12 mouse cellular contexts compared by ENCODE assay signal in genomic region chr2:79455646-79456045, GRCm38 (mm10). TPM values are rescaled to one million over a fixed set of nuclear protein-coding genes. Genes with fewer than 3 reads are reported as not detected.
DNase-seq lines count a peak whose midpoint lies in the region; ATAC-seq and TF ChIP-seq lines count a peak whose summit lies in the region.
"Had no signal": no experiment of that assay in that cellular context is flagged by ENCODE, and none has a peak within 500 bp of the region (broad histone marks: within the 10 kb centered on the region; RNA-seq: fewer than 3 reads in every experiment).

No protein-coding gene starts in this region.

- no peaks in the 10 kb centered on the region for H3K9me3 ChIP-seq in hindbrain, embryonic 11.5 days (ENCODE audit: control insufficient read depth, low read length)
- no peaks in the 10 kb centered on the region for H3K9me3 ChIP-seq in neural tube, embryonic 11.5 days (ENCODE audit: control insufficient read depth, low read length)
- H3K9me3 ChIP-seq in stomach, postnatal 0 days (ENCODE audit: control insufficient read depth, low read length), result no peaks in the 10 kb centered on the region

- no peak for TF ChIP-seq CTCF in stomach, postnatal 0 days (IDR thresholded peaks at IDR 0.05; ENCODE audit: low read depth)

- ATAC-seq in cerebellum, adult (ENCODE audit: insufficient number of reproducible peaks, low FRiP score, low TSS enrichment), result no peak
- ATAC-seq in hindbrain, embryonic 11.5 days (ENCODE audit: low FRiP score), result no peak
- ATAC-seq in neural tube, embryonic 11.5 days (ENCODE audit: insufficient read depth, low FRiP score, low TSS enrichment), result no peak
- no peak for ATAC-seq in stomach, postnatal 0 days (ENCODE audit: low FRiP score, low TSS enrichment)

- peak; percentile 27 to 50 for DNase-seq in cerebellum, adult 18-20 months
- peak; percentile 58 to 62 for DNase-seq in cerebellum, postnatal 25 days
- DNase-seq in hindbrain, embryonic 11.5 days (ENCODE audit: low spot score), result peak; percentile 51
- DNase-seq in neural tube, embryonic 11.5 days (ENCODE audit: low spot score), result peak; percentile 43
- DNase-seq in stomach, postnatal 0 days (ENCODE audit: low spot score), result no peak
- no peak for DNase-seq in thymus, postnatal 4 days
- no peak for DNase-seq in adrenal gland, adult (ENCODE audit: inconsistent age in 2 of 2, low spot score in 1 of 2)
- DNase-seq: adrenal gland, postnatal 36 days; heart, adult 18-20 months had no signal

- TF ChIP-seq EP300 in stomach, postnatal 0 days (optimal IDR thresholded peaks at IDR 0.05), result no peak

- H3K27ac ChIP-seq in hindbrain, embryonic 11.5 days (ENCODE audit: low read depth, low read length), result peak overlapping the region; percentile 52; the same call in 1 of the 2 replicates
- 0 out of 2 replicates have a peak overlapping the region, but pooled peaks have one; percentile 27 for H3K27ac ChIP-seq in neural tube, embryonic 11.5 days (ENCODE audit: low read depth, low read length)
- no peak overlapping the region for H3K27ac ChIP-seq in stomach, postnatal 0 days (replicated peaks)

- H3K27me3 ChIP-seq in hindbrain, embryonic 11.5 days (ENCODE audit: control insufficient read depth, insufficient read depth, low read length), result peaks cover 34% of the 10 kb centered on the region
- peaks cover 55% of the 10 kb centered on the region for H3K27me3 ChIP-seq in neural tube, embryonic 11.5 days (ENCODE audit: control insufficient read depth, insufficient read depth, low read length)
- H3K27me3 ChIP-seq in stomach, postnatal 0 days (ENCODE audit: control insufficient read depth, insufficient read depth, low read length), result peaks cover 37% of the 10 kb centered on the region

- H3K4me2 ChIP-seq in hindbrain, embryonic 11.5 days (replicated peaks; ENCODE audit: low read depth, low read length), result peak overlapping the region; percentile 44
- peak overlapping the region; percentile 37 for H3K4me2 ChIP-seq in neural tube, embryonic 11.5 days (ENCODE audit: low read depth)
- no peak overlapping the region for H3K4me2 ChIP-seq in stomach, postnatal 0 days (replicated peaks; ENCODE audit: low read depth)

- no peaks in the 10 kb centered on the region for H3K36me3 ChIP-seq in hindbrain, embryonic 11.5 days (ENCODE audit: control insufficient read depth, insufficient read depth, low read length)
- no peaks in the 10 kb centered on the region for H3K36me3 ChIP-seq in neural tube, embryonic 11.5 days (ENCODE audit: control insufficient read depth, insufficient read depth, low read length)
- H3K36me3 ChIP-seq in stomach, postnatal 0 days (ENCODE audit: control insufficient read depth, insufficient read depth, low read length), result no peaks in the 10 kb centered on the region

- H3K9ac ChIP-seq in hindbrain, embryonic 11.5 days (ENCODE audit: low read depth, low read length), result peak overlapping the region; percentile 7
- no peak overlapping the region; the same call in 1 of the 2 replicates for H3K9ac ChIP-seq in neural tube, embryonic 11.5 days (ENCODE audit: low read length)
- H3K9ac ChIP-seq in stomach, postnatal 0 days (ENCODE audit: low read length), result no peak overlapping the region

- H3K4me3 ChIP-seq in hindbrain, embryonic 11.5 days (ENCODE audit: low read depth, low read length), result peak overlapping the region; percentile 43
- H3K4me3 ChIP-seq in neural tube, embryonic 11.5 days (ENCODE audit: low read depth, low read length), result peak overlapping the region; percentile 38
- H3K4me3 ChIP-seq in stomach, postnatal 0 days (ENCODE audit: low read depth, low read length), result no peak overlapping the region
- H3K4me3 ChIP-seq: erythroblast, embryonic 14.5 days had no signal

- H3K4me1 ChIP-seq in hindbrain, embryonic 11.5 days (replicated peaks; ENCODE audit: control insufficient read depth, insufficient read depth, low read length), result peaks cover 12% of the 10 kb centered on the region
- peaks cover 14% of the 10 kb centered on the region for H3K4me1 ChIP-seq in neural tube, embryonic 11.5 days (ENCODE audit: control insufficient read depth, insufficient read depth, low read length)
- no peaks in the 10 kb centered on the region for H3K4me1 ChIP-seq in stomach, postnatal 0 days (replicated peaks; ENCODE audit: control insufficient read depth, insufficient read depth)

- WGBS in hindbrain, embryonic 11.5 days, result 5% methylated on average over 10 of the region's 10 CpGs
- 2% methylated on average over 10 of the region's 10 CpGs for WGBS in neural tube, embryonic 11.5 days
- 5% methylated on average over 10 of the region's 10 CpGs for WGBS in stomach, postnatal 0 days

RNA-seq across cellular contexts. Expression of gene Neurod1, which starts 0.9 kb away (rescaled TPM):
- 31.7 and 32.4 TPM in 2 replicates for polyA plus RNA-seq in hindbrain, embryonic 11.5 days (2014; fragmentation: Nextera tagmentation; extraction: Ambion mirVana)
- 31.8 and 44.8 TPM in 2 replicates for polyA plus RNA-seq in neural tube, embryonic 11.5 days (2014; fragmentation: Nextera tagmentation; extraction: Ambion mirVana)
- 0.61 and 0.68 TPM in 2 replicates for polyA plus RNA-seq in stomach, postnatal 0 days (2015; fragmentation: Nextera tagmentation; extraction: Ambion mirVana)
- polyA plus RNA-seq: erythroblast, embryonic 14.5 days; lung, embryonic 16.5 days had no signal

RNA-seq across cellular contexts. Expression of gene Cerkl, which starts 0.9 kb away (rescaled TPM):
- 2.0 and 2.9 TPM in 2 replicates for polyA plus RNA-seq in hindbrain, embryonic 11.5 days (2014; fragmentation: Nextera tagmentation; extraction: Ambion mirVana)
- polyA plus RNA-seq in neural tube, embryonic 11.5 days (2014; fragmentation: Nextera tagmentation; extraction: Ambion mirVana), result 2.5 and 6.2 TPM in 2 replicates
- 0.67 and 1.2 TPM in 2 replicates for polyA plus RNA-seq in stomach, postnatal 0 days (2015; fragmentation: Nextera tagmentation; extraction: Ambion mirVana)

Comparison
In these comparisons a context has a peak if more than half of its experiments do, and no peak if none do; other contexts are left out.
1. DNase-seq: peak in cerebellum, adult 18-20 months (2 of 2), cerebellum, postnatal 25 days (2 of 2), hindbrain, embryonic 11.5 days (single experiment) and neural tube, embryonic 11.5 days (single experiment); none in stomach, postnatal 0 days (single experiment), thymus, postnatal 4 days (single experiment) and adrenal gland, adult (0 of 2).
2. RNA of gene Neurod1, which starts 0.9 kb away (polyA plus RNA-seq): 31.8 to 44.8 TPM in neural tube, embryonic 11.5 days and 31.7 to 32.4 TPM in hindbrain, embryonic 11.5 days; 0.61 to 0.68 TPM in stomach, postnatal 0 days; every median in the first group is over 10 times any median in the second.